Mouse (Mus musculus): ENCODE measurements around the gene Cpeb3.

The Cpeb3 gene

DNA sequence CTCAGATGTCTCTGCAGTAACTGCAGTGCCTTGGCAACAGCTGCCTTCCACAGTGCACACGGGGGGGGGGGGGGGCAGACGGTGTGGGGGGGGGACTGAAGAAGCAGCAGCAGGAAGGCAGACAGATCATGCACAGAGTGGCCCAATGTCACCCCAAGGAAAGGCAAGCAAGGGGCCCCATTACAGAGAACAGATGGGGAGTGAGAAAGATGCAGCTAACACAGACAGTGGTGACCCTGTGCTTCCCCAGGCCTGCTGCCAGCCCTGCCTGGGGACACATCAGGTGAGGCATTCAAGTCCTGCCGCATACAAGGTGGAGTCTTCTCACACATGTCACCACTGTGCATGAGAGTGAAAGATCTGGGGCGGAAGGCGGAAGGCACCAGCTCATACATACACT, 187.9 kb downstream of the Cpeb3 start:
- DNase-seq, result no peak

DNA sequence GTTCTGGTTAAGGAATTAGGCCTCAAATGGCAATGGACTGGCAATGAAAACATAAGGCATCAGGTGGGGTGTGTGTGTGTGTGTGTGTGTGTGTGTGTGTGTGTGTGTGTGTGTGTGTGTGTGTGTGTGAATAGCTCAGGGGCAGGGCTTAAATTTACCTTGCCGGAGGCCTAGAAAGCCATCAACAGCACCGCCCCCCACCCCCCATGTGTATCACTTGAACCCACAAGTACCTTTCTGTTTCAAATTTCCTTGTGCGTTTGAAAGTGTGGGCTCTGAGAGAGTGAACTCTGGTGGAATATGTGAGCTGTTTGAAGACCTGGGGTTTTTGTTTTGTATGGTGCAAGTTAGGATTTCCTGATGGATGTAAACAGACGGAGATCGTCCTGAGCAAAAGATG, 189.5 kb downstream of the Cpeb3 start:
- DNase-seq, result no peak

DNA sequence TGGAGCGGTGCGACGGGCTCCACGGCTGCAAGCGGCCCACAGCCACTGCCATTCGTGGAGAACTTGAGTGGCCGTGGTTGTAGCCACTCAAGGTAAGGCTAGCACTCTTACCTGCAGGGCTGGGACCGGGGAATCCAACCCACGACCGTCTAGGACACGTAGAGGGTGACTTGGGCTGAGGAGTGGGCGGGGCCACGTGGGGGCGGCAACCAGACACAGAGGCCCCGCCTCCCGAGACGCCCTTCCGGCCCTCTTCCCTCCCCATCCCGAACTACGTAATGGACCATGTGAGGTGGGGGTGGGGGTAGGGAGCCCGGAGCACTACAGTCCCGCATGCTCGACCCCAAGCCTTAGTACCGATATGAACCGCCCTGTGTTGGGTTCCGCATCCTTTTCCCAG, 190.0 kb downstream of the Cpeb3 start:
- peak; percentile 67 for DNase-seq

DNA sequence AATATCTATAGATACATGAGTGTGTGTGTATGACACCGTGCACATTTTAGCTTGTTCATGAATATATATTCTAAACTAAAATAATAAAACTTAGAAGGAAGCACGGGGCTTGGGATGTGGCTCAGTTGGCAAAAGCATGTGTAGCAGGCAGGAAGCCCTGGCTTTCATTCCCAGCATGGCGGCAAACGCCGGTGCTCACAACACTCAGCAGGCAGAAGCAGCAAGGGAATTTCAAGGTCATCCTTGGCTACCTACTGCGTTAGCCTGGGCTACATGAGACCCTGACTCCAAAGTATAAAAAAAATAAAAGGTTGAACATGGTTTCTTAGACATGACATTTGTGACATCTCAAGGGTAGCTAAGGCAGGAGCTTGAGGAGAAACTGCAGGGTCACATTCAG, 191.5 kb downstream of the Cpeb3 start:
- DNase-seq, result no peak

DNA sequence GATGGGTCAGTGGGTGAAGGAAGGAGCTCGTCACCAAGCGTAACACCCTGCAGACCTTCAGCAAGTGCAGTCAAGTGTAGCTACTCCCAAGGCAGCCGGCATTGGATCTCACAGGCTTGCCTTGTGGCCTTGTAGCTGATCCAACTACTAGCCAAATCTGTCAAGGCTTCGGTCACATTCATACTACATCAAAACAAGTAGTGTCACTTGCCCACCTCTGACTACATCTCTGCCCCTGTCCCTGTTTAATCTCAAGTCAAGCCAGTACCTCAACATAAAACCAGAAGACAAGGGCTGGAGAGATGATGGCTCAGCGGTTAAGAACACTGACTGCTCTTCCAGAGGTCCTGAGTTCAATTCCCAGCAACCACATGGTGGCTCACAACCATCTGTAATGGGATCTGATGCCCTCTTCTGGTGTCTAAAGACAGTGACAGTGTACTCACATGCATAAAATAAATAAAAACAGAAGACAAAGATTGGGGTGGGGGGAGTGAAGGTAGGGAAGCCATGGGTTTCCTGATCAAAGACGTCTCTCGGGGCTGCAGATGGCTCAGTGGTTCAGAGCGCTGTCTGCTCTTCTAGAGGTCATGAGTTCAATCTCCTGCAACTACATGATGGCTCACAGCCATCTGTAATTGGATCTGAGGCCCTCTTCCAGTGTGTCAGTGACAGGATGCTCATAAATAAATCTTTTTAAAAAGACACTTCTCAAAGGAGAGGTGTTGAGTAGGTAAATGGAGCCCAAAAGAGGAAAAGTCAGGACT, 194.0 kb downstream of the Cpeb3 start:
- no peak for DNase-seq

DNA sequence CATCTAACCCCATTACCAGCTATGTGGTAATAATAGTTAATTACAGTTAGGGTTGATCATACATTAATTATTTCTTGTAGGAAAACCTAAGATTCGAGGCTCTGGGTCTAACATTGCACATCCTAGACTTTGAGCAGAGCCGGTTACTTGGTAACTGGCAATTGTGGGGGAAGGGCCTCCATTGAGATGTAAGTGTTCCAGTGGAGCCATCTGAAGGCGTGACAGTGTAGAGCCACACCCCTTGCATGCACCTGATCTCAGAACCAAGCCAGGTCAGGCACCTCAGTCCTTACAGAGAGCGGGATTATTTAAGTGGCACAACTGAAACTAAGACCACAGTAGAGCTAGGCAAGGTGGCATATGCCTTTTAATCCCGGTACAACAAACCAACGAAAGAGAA, 194.9 kb downstream of the Cpeb3 start:
- DNase-seq, result no peak

DNA sequence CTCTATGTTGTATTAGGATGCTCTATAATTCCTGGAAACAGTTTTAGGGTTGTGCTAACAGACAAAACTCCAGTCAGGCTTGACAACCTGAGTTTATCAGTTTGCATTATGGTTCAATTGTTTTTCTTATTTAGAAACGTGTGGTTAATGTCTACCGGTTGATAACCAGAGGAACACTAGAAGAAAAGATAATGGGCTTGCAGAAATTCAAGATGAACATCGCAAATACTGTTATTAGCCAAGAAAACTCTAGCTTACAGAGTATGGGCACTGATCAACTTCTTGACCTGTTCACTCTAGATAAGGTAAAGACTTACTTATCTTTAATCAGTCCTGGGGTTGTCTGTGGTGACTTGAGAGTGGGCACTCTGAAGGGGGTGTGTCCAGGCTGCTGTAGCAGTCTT, 198.5 kb downstream of the Cpeb3 start:
- no peak for DNase-seq

DNA sequence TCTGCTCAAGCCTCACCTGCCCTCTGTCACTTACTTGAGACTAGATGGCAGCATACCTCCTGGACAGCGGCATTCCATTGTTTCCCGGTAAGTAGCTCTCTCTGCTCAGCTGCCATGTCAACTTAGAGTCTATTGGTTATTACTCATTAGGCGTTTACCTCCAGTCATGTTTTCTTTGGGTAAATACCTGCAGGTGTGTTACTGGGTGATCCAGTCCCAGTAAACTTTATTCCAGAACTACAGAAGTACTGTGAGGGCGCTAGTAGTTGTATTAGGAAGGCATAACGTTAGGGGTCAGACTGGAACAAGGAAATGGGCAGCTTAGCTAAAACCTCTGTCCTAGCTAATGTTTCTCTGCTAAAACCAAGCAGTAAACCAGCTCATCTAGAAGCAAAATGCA, 203.8 kb downstream of the Cpeb3 start:
- no peak for DNase-seq
